Mouse (Mus musculus): ENCODE measurements at regions not wholly inside any gene's neighbourhood (a gene's known extent, or its start where the extent isn't known, plus 50 kb on each side); places are given as distances from the start of the nearest gene placed in this dataset.

DNA sequence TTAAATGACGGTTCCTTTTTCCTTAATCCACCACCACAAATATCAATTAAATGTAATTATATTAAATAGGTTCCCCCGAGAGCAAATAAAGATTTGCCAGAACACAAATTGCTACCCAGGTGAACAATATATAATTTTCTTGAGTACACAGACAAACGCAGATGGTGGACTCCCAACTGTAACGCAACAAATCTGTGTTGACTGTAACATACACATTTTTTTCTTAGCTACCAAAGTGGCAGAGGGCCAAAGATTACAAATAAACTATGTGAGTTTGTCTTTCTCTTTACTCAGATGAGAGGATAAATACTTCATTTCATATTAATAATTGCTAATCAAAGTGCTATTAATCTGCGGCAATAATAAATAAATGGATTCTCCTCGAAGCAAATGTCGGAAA is 228.4 kb upstream of the Sfrp2 start:
- TF ChIP-seq POLR2A (IDR thresholded peaks at IDR 0.05; ENCODE audit: borderline replicate concordance, control insufficient read depth, low read depth, low read length) (no peak), CTCF (IDR thresholded peaks at IDR 0.05; ENCODE audit: control insufficient read depth, insufficient read depth, low read length) (no peak)
